Mouse (Mus musculus): ENCODE measurements at regions not wholly inside any gene's neighbourhood (a gene's known extent, or its start where the extent isn't known, plus 50 kb on each side); places are given as distances from the start of the nearest gene placed in this dataset.

- TF ChIP-seq CTCF (IDR thresholded peaks at IDR 0.05) (no peak), EP300 (IDR thresholded peaks at IDR 0.05) (no peak)
Measured at GRCm38 (mm10) chr12:58537833-58538232, 268.7 kb upstream of the Clec14a start.
